Mouse (Mus musculus) C2C12 (cell line): ENCODE data around the gene Mef2d. TPM values are rescaled to one million over a fixed set of nuclear protein-coding genes. Genes with fewer than 3 reads are reported as not detected.

ENCODE experiments used
- H3K27me3 ChIP-seq: one replicate; pipeline ENCODE4 v1.6.1; 2011; ENCODE audit not compliant: control insufficient read depth, insufficient read depth, insufficient read length
- H3K36me3 ChIP-seq: one replicate; pipeline ENCODE4 v1.6.1; 2011; ENCODE audit not compliant: control insufficient read depth, insufficient read depth
- H3K4me3 ChIP-seq: one replicate; pipeline ENCODE4 v1.5.1; 2011; ENCODE audit warnings: mild to moderate bottlenecking, control low read depth; ENCODE audit not compliant: poor library complexity, insufficient read depth, severe bottlenecking
- H3K79me2 ChIP-seq: one replicate; pipeline ENCODE4 v1.6.1; 2011; ENCODE audit not compliant: control insufficient read depth, insufficient read depth
- H3K79me3 ChIP-seq: one replicate; pipeline ENCODE4 v1.6.1; 2011; ENCODE audit warnings: low read depth, control low read depth
- H3ac ChIP-seq: one replicate; pipeline ENCODE3; 2011; ENCODE audit warnings: low read depth; ENCODE audit not compliant: control insufficient read depth, insufficient read length
- CEBPB ChIP-seq: IDR thresholded peaks from one replicate; pipeline ENCODE4 v1.6.1; 2011; ENCODE audit warnings: low read depth, mild to moderate bottlenecking, control low read depth, moderate library complexity
- CTCF ChIP-seq: IDR thresholded peaks from one replicate; pipeline ENCODE4 v1.5.1; 2011; ENCODE audit not compliant: control insufficient read depth, insufficient read depth, insufficient read length
- FOSL1 ChIP-seq: IDR thresholded peaks from one replicate; pipeline ENCODE4 v1.8.0; 2011; ENCODE audit warnings: mild to moderate bottlenecking, low read length; ENCODE audit not compliant: poor library complexity, insufficient read depth, severe bottlenecking
- MAX ChIP-seq: IDR thresholded peaks from one replicate; pipeline ENCODE4 v1.6.1; 2011; ENCODE audit warnings: mild to moderate bottlenecking, control low read depth
- MYOD1 ChIP-seq: IDR thresholded peaks from one replicate; pipeline ENCODE4 v1.6.1; 2011; ENCODE audit warnings: low read depth; ENCODE audit not compliant: control insufficient read depth, insufficient read length
- MYOG ChIP-seq: IDR thresholded peaks from one replicate; pipeline ENCODE4 v1.6.1; 2011; ENCODE audit not compliant: control insufficient read depth, insufficient read length; ENCODE audit errors: extremely low read depth
- USF1 ChIP-seq: IDR thresholded peaks from one replicate; pipeline ENCODE4 v1.6.1; 2011; ENCODE audit warnings: low read depth, mild to moderate bottlenecking, control low read depth, moderate library complexity
- polyA plus RNA-seq: library from polyadenylated mRNA; unstranded; fragments of >200 nt; fragmentation: generic; extraction: Trizol; gene quantifications from one replicate; pipeline ENCODE4 v1.2.1, GENCODE M21; 2012; ENCODE audit warnings: missing spikeins

Mef2d gene
- polyA plus RNA-seq, 1 experiment: 35.3 TPM

GRCm38 (mm10) chr3:88162259-88162658, 20.1 kb downstream of the Mef2d start:
- peaks cover 92% of the 10 kb centered on the region for H3K36me3 ChIP-seq
- no peak for TF ChIP-seq MYOD1
- TF ChIP-seq MYOG: no peak
- no peak for TF ChIP-seq MAX
- TF ChIP-seq CEBPB: no peak
- TF ChIP-seq USF1: no peak
- TF ChIP-seq FOSL1: no peak
- TF ChIP-seq CTCF: no peak
- H3K4me3 ChIP-seq: no peak overlapping the region
- peaks cover 2% of the 10 kb centered on the region for H3K79me2 ChIP-seq
- H3K79me3 ChIP-seq: no peaks in the 10 kb centered on the region
- H3ac ChIP-seq: no peak overlapping the region
- H3K27me3 ChIP-seq: no peaks in the 10 kb centered on the region

DNA sequence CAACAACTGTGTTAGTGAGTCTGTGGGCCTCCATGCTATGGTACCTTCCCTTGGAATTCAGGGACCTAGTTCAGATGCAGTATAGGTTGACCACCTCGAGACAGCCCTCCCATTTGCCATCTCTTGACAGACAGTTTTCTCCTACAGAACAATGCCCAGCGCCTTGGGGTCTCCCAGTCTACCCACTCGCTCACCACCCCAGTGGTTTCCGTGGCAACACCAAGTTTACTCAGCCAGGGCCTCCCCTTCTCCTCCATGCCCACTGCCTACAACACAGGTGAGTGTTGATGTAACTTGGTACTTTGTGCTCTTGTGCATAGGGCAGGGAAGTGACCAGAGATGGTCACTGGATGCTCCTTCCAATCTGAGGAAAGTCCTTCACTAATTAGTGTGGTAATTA, 20.6 kb downstream of the Mef2d start:
- Histone ChIP-seq H3K4me3 (no peak overlapping the region), H3ac (no peak overlapping the region), H3K27me3 (no peaks in the 10 kb centered on the region), H3K79me3 (no peaks in the 10 kb centered on the region), H3K79me2 (no peaks in the 10 kb centered on the region), H3K36me3 (peaks cover 95% of the 10 kb centered on the region)
- no peak for TF ChIP-seq MAX
- TF ChIP-seq FOSL1: no peak
- no peak for TF ChIP-seq MYOG
- TF ChIP-seq CTCF: no peak
- no peak for TF ChIP-seq MYOD1

DNA sequence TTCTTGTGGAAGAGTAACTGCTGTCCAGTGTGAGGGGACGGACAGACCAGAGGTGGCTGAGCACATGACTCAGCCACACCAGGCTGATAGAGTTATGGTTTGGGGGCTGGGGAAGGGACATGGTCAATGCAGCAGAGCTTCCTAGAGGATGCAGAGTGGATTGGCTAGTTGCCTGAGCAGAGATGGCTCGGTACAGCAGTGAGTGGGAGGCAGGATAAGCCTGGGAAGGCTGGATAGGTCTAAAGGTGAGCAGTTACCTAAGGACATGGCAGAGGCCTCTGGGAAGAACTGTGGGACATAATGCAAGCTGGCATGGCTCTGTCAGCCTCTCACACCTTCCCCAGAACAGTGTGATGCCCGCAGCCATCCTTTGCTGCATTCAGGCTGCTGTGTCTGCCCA, 21.7 kb downstream of the Mef2d start:
- Histone ChIP-seq H3ac (no peak overlapping the region), H3K79me3 (no peaks in the 10 kb centered on the region), H3K4me3 (no peak overlapping the region), H3K79me2 (no peaks in the 10 kb centered on the region), H3K36me3 (peaks cover 90% of the 10 kb centered on the region), H3K27me3 (no peaks in the 10 kb centered on the region)
- TF ChIP-seq CEBPB (no peak), MYOG (no peak), MYOD1 (no peak), MAX (no peak), FOSL1 (no peak), CTCF (no peak)

GRCm38 (mm10) chr3:88164263-88164662, 22.1 kb downstream of the Mef2d start:
- H3K79me3 ChIP-seq: no peaks in the 10 kb centered on the region
- H3K27me3 ChIP-seq: no peaks in the 10 kb centered on the region
- H3K36me3 ChIP-seq: peaks cover 86% of the 10 kb centered on the region
- H3K4me3 ChIP-seq: no peak overlapping the region
- TF ChIP-seq MAX: no peak
- no peak for TF ChIP-seq USF1
- TF ChIP-seq CEBPB: no peak
- TF ChIP-seq MYOG: no peak
- no peak for TF ChIP-seq MYOD1
- TF ChIP-seq CTCF: no peak
- no peak for TF ChIP-seq FOSL1
- no peaks in the 10 kb centered on the region for H3K79me2 ChIP-seq
- H3ac ChIP-seq: no peak overlapping the region

- no peak overlapping the region for H3ac ChIP-seq
- no peaks in the 10 kb centered on the region for H3K27me3 ChIP-seq
- TF ChIP-seq MYOD1 (no peak), CTCF (no peak), MYOG (no peak), USF1 (no peak), MAX (no peak), CEBPB (no peak), FOSL1 (no peak)
- H3K79me2 ChIP-seq: no peaks in the 10 kb centered on the region
- no peaks in the 10 kb centered on the region for H3K79me3 ChIP-seq
- peaks cover 82% of the 10 kb centered on the region for H3K36me3 ChIP-seq
- H3K4me3 ChIP-seq: no peak overlapping the region
Observed at GRCm38 (mm10) chr3:88166056-88166455, 23.9 kb downstream of the Mef2d start.

DNA sequence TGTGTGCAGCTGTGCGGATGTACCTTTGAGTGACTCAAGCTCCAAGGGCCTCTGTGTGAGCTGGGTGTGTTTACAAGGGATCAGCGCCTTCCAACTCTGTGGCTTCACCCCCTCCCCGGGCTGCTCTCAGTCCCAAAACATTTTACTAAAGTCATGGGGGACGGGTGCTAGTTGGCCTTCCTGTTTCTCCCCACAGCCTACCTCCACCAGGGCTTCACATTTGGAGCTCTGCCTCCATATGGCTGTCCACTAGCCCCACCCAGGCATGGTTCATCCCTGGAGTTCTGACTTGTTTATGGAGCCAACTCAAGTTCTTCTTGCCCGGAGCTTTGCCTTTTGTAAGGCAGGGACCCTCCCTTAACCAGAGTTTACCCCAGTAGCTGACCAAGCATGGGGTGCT, 28.2 kb downstream of the Mef2d start:
- TF ChIP-seq FOSL1 (no peak), USF1 (no peak), MYOG (no peak), MAX (no peak), CTCF (no peak), CEBPB (no peak), MYOD1 (no peak)
- Histone ChIP-seq H3K36me3 (peaks cover 67% of the 10 kb centered on the region), H3K79me3 (no peaks in the 10 kb centered on the region)

More for the DNA sequence above, 28.2 kb downstream of the Mef2d start:
- H3K79me2 ChIP-seq: no peaks in the 10 kb centered on the region
- H3K4me3 ChIP-seq: no peak overlapping the region
- H3K27me3 ChIP-seq: no peaks in the 10 kb centered on the region
- no peak overlapping the region for H3ac ChIP-seq
